Mouse (Mus musculus): ENCODE results near the gene Afg3l1. TPM values are rescaled to one million over a fixed set of nuclear protein-coding genes. Genes with fewer than 3 reads are reported as not detected.

The Afg3l1 gene
- polyA plus RNA-seq (2014; fragmentation: Illumina TruSeq; extraction: RNeasy Lipid Tissue Mini Kit (QIAGEN cat#74804); ENCODE audit: low read depth, low replicate concordance): 8.0 TPM

GRCm38 (mm10) chr8:123477737-123478258 lies at the start of gene Afg3l1:
Gene Afg3l1 (plus strand): TSS chr8:123477903.

GRCm38 (mm10) chr8:123514781-123515539 lies 37.3 kb downstream of the Afg3l1 start, which contains the start of gene Dbndd1:
Gene Dbndd1 (minus strand): TSS chr8:123515463.

GRCm38 (mm10) chr8:123518667-123519066 lies 41.0 kb downstream of the Afg3l1 start, which contains the start of gene Gas8:
Gene Gas8 (plus strand): TSS chr8:123518834.

Other genes starting within 250 kb of the Afg3l1 start
- not detected for gene Spata2l, start 241.7 kb upstream of the Afg3l1 start, polyA plus RNA-seq (2014; fragmentation: Illumina TruSeq; extraction: RNeasy Lipid Tissue Mini Kit (QIAGEN cat#74804); ENCODE audit: low read depth, low replicate concordance)
- 2.1 TPM for gene Zfp276, start 223.7 kb upstream of the Afg3l1 start, polyA plus RNA-seq (2014; fragmentation: Illumina TruSeq; extraction: RNeasy Lipid Tissue Mini Kit (QIAGEN cat#74804); ENCODE audit: low read depth, low replicate concordance)
- 1.4 TPM for gene Vps9d1, start 223.6 kb upstream of the Afg3l1 start, polyA plus RNA-seq (2014; fragmentation: Illumina TruSeq; extraction: RNeasy Lipid Tissue Mini Kit (QIAGEN cat#74804); ENCODE audit: low read depth, low replicate concordance)
- 0.35 TPM for gene Fanca, start 159.3 kb upstream of the Afg3l1 start, polyA plus RNA-seq (2014; fragmentation: Illumina TruSeq; extraction: RNeasy Lipid Tissue Mini Kit (QIAGEN cat#74804); ENCODE audit: low read depth, low replicate concordance)
- gene Spire2, start 145.2 kb upstream of the Afg3l1 start, polyA plus RNA-seq (2014; fragmentation: Illumina TruSeq; extraction: RNeasy Lipid Tissue Mini Kit (QIAGEN cat#74804); ENCODE audit: low read depth, low replicate concordance): 1.7 TPM
- 295 TPM for gene Tcf25, start 104.2 kb upstream of the Afg3l1 start, polyA plus RNA-seq (2014; fragmentation: Illumina TruSeq; extraction: RNeasy Lipid Tissue Mini Kit (QIAGEN cat#74804); ENCODE audit: low read depth, low replicate concordance)
- gene Mc1r, start 70.8 kb upstream of the Afg3l1 start, polyA plus RNA-seq (2014; fragmentation: Illumina TruSeq; extraction: RNeasy Lipid Tissue Mini Kit (QIAGEN cat#74804); ENCODE audit: low read depth, low replicate concordance): not detected
- gene Tubb3, start 66.5 kb upstream of the Afg3l1 start, polyA plus RNA-seq (2014; fragmentation: Illumina TruSeq; extraction: RNeasy Lipid Tissue Mini Kit (QIAGEN cat#74804); ENCODE audit: low read depth, low replicate concordance): 0.85 TPM
- gene Def8, start 54.4 kb upstream of the Afg3l1 start, polyA plus RNA-seq (2014; fragmentation: Illumina TruSeq; extraction: RNeasy Lipid Tissue Mini Kit (QIAGEN cat#74804); ENCODE audit: low read depth, low replicate concordance): 1.9 TPM
- gene Dbndd1, start 37.6 kb downstream of the Afg3l1 start, polyA plus RNA-seq (2014; fragmentation: Illumina TruSeq; extraction: RNeasy Lipid Tissue Mini Kit (QIAGEN cat#74804); ENCODE audit: low read depth, low replicate concordance): not detected
- 0.91 TPM for gene Gas8, start 40.9 kb downstream of the Afg3l1 start, polyA plus RNA-seq (2014; fragmentation: Illumina TruSeq; extraction: RNeasy Lipid Tissue Mini Kit (QIAGEN cat#74804); ENCODE audit: low read depth, low replicate concordance)
- 18.6 TPM for gene Rhou, start 176.0 kb downstream of the Afg3l1 start, polyA plus RNA-seq (2014; fragmentation: Illumina TruSeq; extraction: RNeasy Lipid Tissue Mini Kit (QIAGEN cat#74804); ENCODE audit: low read depth, low replicate concordance)